Mouse (Mus musculus): ENCODE data around the gene Alpk1. TPM values are rescaled to one million over a fixed set of nuclear protein-coding genes. Genes with fewer than 3 reads are reported as not detected.

Alpk1 gene
- total RNA-seq, 1 experiment, result 0.80 TPM

- Histone ChIP-seq H3K4me1 (ENCODE audit: control insufficient read depth in 2 of 2, insufficient read depth in 2 of 2, low read length in 2 of 2, poor library complexity in 1 of 2) (no peaks in the 10 kb centered on the region), H3K4me3 (ENCODE audit: insufficient read depth in 1 of 2, low read depth in 1 of 2, low read length in 2 of 2, poor library complexity in 1 of 2, severe bottlenecking in 1 of 2) (no peak overlapping the region), H3K9me3 (ENCODE audit: control insufficient read depth, insufficient read depth, low read depth, low read length) (no peaks in the 10 kb centered on the region), H3K9ac (ENCODE audit: insufficient read depth, low read depth, low read length, poor library complexity, severe bottlenecking) (no peak overlapping the region), H3K27ac (ENCODE audit: insufficient read depth, low read depth, low read length, poor library complexity, severe bottlenecking) (no peak overlapping the region), H3K36me3 (ENCODE audit: control insufficient read depth, insufficient read depth, low read length, poor library complexity, severe bottlenecking) (peaks cover 8% of the 10 kb centered on the region; the same call in 1 of the 2 replicates)
- no peak for TF ChIP-seq ZC3H11A (IDR thresholded peaks at IDR 0.05; ENCODE audit: borderline replicate concordance, low read depth, low read length)
- TF ChIP-seq MAFK (IDR thresholded peaks at IDR 0.05; ENCODE audit: insufficient read depth, low read depth, low read length), result no peak
- no peak for TF ChIP-seq CHD2 (IDR thresholded peaks at IDR 0.05; ENCODE audit: low read depth, low read length)
- no peak for TF ChIP-seq HCFC1 (IDR thresholded peaks at IDR 0.05; ENCODE audit: borderline replicate concordance, insufficient read depth, low read length)
- TF ChIP-seq ZNF384 (IDR thresholded peaks at IDR 0.05; ENCODE audit: low read depth, low read length), result no peak
- in situ Hi-C loops (cut with MboI; ENCODE audit: low sequenced_read_pairs in 2 of 2, unreplicated experiment in 2 of 2), result no loop called here
- no peak for DNase-seq (ENCODE audit: low read depth, low spot score)
Measured at GRCm38 (mm10) chr3:127821209-127821608, 40.9 kb upstream of the Alpk1 start.

- H3K36me3 ChIP-seq (ENCODE audit: control insufficient read depth, insufficient read depth, low read length, poor library complexity, severe bottlenecking), result peaks cover 9% of the 10 kb centered on the region; the same call in 1 of the 2 replicates
- no peaks in the 10 kb centered on the region for H3K9me3 ChIP-seq (ENCODE audit: control insufficient read depth, insufficient read depth, low read depth, low read length)
- no peak for DNase-seq (ENCODE audit: low read depth, low spot score)
- no peaks in the 10 kb centered on the region for H3K4me1 ChIP-seq (ENCODE audit: control insufficient read depth in 2 of 2, insufficient read depth in 2 of 2, low read length in 2 of 2, poor library complexity in 1 of 2)
- H3K9ac ChIP-seq (ENCODE audit: insufficient read depth, low read depth, low read length, poor library complexity, severe bottlenecking), result no peak overlapping the region
- no peak overlapping the region for H3K4me3 ChIP-seq (ENCODE audit: insufficient read depth in 1 of 2, low read depth in 1 of 2, low read length in 2 of 2, poor library complexity in 1 of 2, severe bottlenecking in 1 of 2)
- no peak for TF ChIP-seq HCFC1 (IDR thresholded peaks at IDR 0.05; ENCODE audit: borderline replicate concordance, insufficient read depth, low read length)
- TF ChIP-seq CHD2 (IDR thresholded peaks at IDR 0.05; ENCODE audit: low read depth, low read length), result no peak
- no peak for TF ChIP-seq ZC3H11A (IDR thresholded peaks at IDR 0.05; ENCODE audit: borderline replicate concordance, low read depth, low read length)
- TF ChIP-seq MAFK (IDR thresholded peaks at IDR 0.05; ENCODE audit: insufficient read depth, low read depth, low read length), result no peak
- no peak for TF ChIP-seq ZNF384 (IDR thresholded peaks at IDR 0.05; ENCODE audit: low read depth, low read length)
- H3K27ac ChIP-seq (ENCODE audit: insufficient read depth, low read depth, low read length, poor library complexity, severe bottlenecking), result no peak overlapping the region
- in situ Hi-C loops (cut with MboI; ENCODE audit: low sequenced_read_pairs in 2 of 2, unreplicated experiment in 2 of 2), result no loop called here
Measured at GRCm38 (mm10) chr3:127820400-127820799, 40.1 kb upstream of the Alpk1 start.

GRCm38 (mm10) chr3:127818694-127819663, 38.7 kb upstream of the Alpk1 start:
- no peak overlapping the region for H3K9ac ChIP-seq (ENCODE audit: insufficient read depth, low read depth, low read length, poor library complexity, severe bottlenecking)
- no peaks in the 10 kb centered on the region for H3K9me3 ChIP-seq (ENCODE audit: control insufficient read depth, insufficient read depth, low read depth, low read length)
- no peak overlapping the region for H3K27ac ChIP-seq (ENCODE audit: insufficient read depth, low read depth, low read length, poor library complexity, severe bottlenecking)
- H3K36me3 ChIP-seq (ENCODE audit: control insufficient read depth, insufficient read depth, low read length, poor library complexity, severe bottlenecking), result peaks cover 10% of the 10 kb centered on the region; the same call in 1 of the 2 replicates
- no peak for TF ChIP-seq ZC3H11A (IDR thresholded peaks at IDR 0.05; ENCODE audit: borderline replicate concordance, low read depth, low read length)
- no peak for TF ChIP-seq CHD2 (IDR thresholded peaks at IDR 0.05; ENCODE audit: low read depth, low read length)
- no peak for TF ChIP-seq ZNF384 (IDR thresholded peaks at IDR 0.05; ENCODE audit: low read depth, low read length)
- TF ChIP-seq HCFC1 (IDR thresholded peaks at IDR 0.05; ENCODE audit: borderline replicate concordance, insufficient read depth, low read length), result no peak
- TF ChIP-seq MAFK (IDR thresholded peaks at IDR 0.05; ENCODE audit: insufficient read depth, low read depth, low read length), result no peak
- DNase-seq (ENCODE audit: low read depth, low spot score), result no peak
- in situ Hi-C loops (cut with MboI; ENCODE audit: low sequenced_read_pairs in 2 of 2, unreplicated experiment in 2 of 2), result no loop called here
- H3K4me1 ChIP-seq (ENCODE audit: control insufficient read depth in 2 of 2, insufficient read depth in 2 of 2, low read length in 2 of 2, poor library complexity in 1 of 2), result no peaks in the 10 kb centered on the region
- no peak overlapping the region for H3K4me3 ChIP-seq (ENCODE audit: insufficient read depth in 1 of 2, low read depth in 1 of 2, low read length in 2 of 2, poor library complexity in 1 of 2, severe bottlenecking in 1 of 2)

- Histone ChIP-seq H3K9ac (ENCODE audit: insufficient read depth, low read depth, low read length, poor library complexity, severe bottlenecking) (no peak overlapping the region), H3K9me3 (ENCODE audit: control insufficient read depth, insufficient read depth, low read depth, low read length) (no peaks in the 10 kb centered on the region), H3K36me3 (ENCODE audit: control insufficient read depth, insufficient read depth, low read length, poor library complexity, severe bottlenecking) (peaks cover 13% of the 10 kb centered on the region; the same call in 1 of the 2 replicates), H3K4me1 (ENCODE audit: control insufficient read depth in 2 of 2, insufficient read depth in 2 of 2, low read length in 2 of 2, poor library complexity in 1 of 2) (no peaks in the 10 kb centered on the region), H3K4me3 (ENCODE audit: insufficient read depth in 1 of 2, low read depth in 1 of 2, low read length in 2 of 2, poor library complexity in 1 of 2, severe bottlenecking in 1 of 2) (no peak overlapping the region), H3K27ac (ENCODE audit: insufficient read depth, low read depth, low read length, poor library complexity, severe bottlenecking) (no peak overlapping the region)
- TF ChIP-seq ZNF384 (IDR thresholded peaks at IDR 0.05; ENCODE audit: low read depth, low read length) (no peak), HCFC1 (IDR thresholded peaks at IDR 0.05; ENCODE audit: borderline replicate concordance, insufficient read depth, low read length) (no peak), MAFK (IDR thresholded peaks at IDR 0.05; ENCODE audit: insufficient read depth, low read depth, low read length) (no peak), ZC3H11A (IDR thresholded peaks at IDR 0.05; ENCODE audit: borderline replicate concordance, low read depth, low read length) (no peak), CHD2 (IDR thresholded peaks at IDR 0.05; ENCODE audit: low read depth, low read length) (no peak)
- in situ Hi-C loops (cut with MboI; ENCODE audit: low sequenced_read_pairs in 2 of 2, unreplicated experiment in 2 of 2), result no loop called here
- DNase-seq (ENCODE audit: low read depth, low spot score), result no peak
Measured at GRCm38 (mm10) chr3:127817120-127817683, 36.9 kb upstream of the Alpk1 start.
